Mouse (Mus musculus): ENCODE measurements around the gene Rnf168.
A peak's percentile ranks its signal among the peaks of the same experiment; 100 is the strongest.

DNA sequence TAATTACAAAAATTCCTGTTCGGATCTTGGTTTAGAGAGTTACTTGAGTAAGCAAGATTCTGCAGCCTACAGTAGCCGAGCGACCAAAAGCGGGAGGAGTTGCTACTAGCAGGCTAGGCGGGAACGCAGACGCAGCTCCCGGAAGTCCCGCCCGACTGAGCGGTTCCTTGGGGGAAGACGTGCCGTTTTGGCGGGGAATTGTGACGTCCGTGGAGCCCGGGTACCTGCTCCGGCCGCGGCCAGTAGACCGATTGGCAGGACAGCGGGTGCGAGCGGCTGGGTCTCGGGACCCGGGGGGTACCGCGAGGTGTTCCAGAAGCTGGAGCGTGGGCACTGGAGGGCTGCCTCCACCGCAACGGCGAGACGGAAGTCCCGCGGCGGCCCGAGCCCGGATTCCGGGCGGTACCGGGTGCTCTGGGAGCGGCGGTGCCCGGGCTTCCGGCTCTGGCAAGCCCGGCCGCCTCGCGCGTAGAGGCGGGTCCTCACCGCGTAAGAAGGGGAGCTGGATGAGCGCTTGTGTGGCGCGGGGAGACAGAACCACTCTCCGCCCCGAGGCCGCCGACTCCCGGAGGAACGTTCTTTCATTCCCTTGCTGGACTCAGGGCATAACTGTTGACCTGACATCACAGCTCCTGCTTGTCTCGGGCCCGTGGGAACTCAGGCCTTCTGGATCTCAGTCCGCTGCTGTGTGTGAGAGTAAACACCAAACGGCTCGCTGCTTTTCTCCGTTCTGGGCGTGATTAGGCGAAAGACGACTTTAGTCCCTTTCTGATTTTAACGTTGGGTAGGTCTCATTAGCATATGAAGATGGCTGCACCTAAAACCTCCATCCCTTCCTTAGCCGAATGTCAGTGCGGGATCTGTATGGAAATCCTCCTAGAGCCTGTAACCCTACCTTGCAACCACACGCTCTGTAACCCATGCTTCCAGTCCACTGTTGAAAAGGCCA lies at the start of gene Rnf168:
- TF ChIP-seq POLR2A (IDR thresholded peaks at IDR 0.05; ENCODE audit: borderline replicate concordance, insufficient read depth, low read length) (peak; percentile 65), CTCF (IDR thresholded peaks at IDR 0.05; ENCODE audit: borderline replicate concordance, insufficient read depth, low read depth, low read length) (no peak)

Data from cerebellum, adult 2 months (tissue).